Mouse (Mus musculus) brain, embryonic 14.5 days (tissue): Measurements from ENCODE around the gene Ugt1a5.

Source experiments
- CTCF ChIP-seq: fragments of 200-500 bp; IDR thresholded peaks from 2 replicates; pipeline ENCODE4 v1.5.1; 2012; ENCODE audit warnings: inconsistent platforms, mild to moderate bottlenecking, moderate library complexity, borderline replicate concordance; ENCODE audit not compliant: insufficient read depth, insufficient read length; ENCODE audit errors: extremely low read depth
- POLR2A ChIP-seq: fragments of 200-500 bp; IDR thresholded peaks from 2 replicates; pipeline ENCODE4 v1.6.1; 2012; ENCODE audit warnings: mild to moderate bottlenecking, inconsistent platforms, borderline replicate concordance; ENCODE audit not compliant: poor library complexity, insufficient read depth, insufficient read length, severe bottlenecking; ENCODE audit errors: extremely low read depth

- no peak for TF ChIP-seq CTCF
- no peak for TF ChIP-seq POLR2A
Measured at GRCm38 (mm10) chr1:88218591-88218990, 52.8 kb downstream of the Ugt1a5 start.
